Mouse (Mus musculus): Measurements from ENCODE around the gene Shc1.

DNA sequence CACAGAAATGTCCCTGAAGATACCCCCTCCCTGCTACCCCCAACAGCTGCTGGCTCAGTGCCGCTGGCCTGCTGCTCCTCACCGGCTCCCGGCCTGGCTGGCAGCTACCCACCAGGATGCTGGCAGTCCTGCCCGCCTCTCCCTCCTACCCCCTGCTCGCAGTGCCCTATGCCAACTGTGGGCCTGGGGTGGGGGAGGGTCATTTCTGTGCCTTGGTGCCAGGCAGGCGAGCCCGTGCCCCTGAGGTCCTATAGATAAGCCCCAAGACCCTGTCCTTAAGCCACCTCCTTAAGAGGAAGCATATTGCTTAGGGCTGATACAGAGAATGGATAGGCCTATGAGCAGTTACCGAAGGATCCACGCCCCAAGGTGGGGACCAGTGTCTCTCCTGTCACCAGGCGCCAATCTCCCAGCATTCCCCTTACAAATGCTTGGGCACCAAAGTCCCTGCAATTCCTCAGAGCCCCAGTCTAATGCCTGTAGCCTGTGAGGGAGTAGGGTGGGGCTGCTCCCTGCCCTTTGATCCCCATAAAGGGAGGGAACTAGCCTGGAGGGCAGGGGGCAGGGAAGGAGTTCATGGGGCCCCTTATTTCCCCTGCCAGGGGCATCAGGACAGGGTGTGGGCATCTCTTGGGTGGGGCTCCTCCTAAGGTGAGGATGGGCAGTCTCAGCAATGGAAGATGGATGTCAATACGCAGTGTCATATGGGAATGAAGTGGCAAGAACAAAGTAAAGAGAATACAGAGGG is 29.9 kb upstream of the Shc1 start:
- TF ChIP-seq HCFC1 (IDR thresholded peaks at IDR 0.05; ENCODE audit: low read depth, low read length): no peak
- TF ChIP-seq GATA1 (IDR thresholded peaks at IDR 0.05; ENCODE audit: low read depth, low read length): no peak
- TF ChIP-seq CTCF (IDR thresholded peaks at IDR 0.05 in 2 of 3, conservative IDR thresholded peaks at IDR 0.05 in 1 of 3; ENCODE audit: control insufficient read depth in 1 of 3, insufficient read depth in 1 of 3, low read depth in 2 of 3, low read length in 3 of 3, poor library complexity in 1 of 3, severe bottlenecking in 1 of 3): no peak
- peak in 1 of 2 experiments; percentile 63; a peak in 2 of 4 replicates for TF ChIP-seq EP300 (IDR thresholded peaks at IDR 0.05; ENCODE audit: low read depth in 1 of 2, low read length in 2 of 2)
- no peak for TF ChIP-seq MEF2A (IDR thresholded peaks at IDR 0.05; ENCODE audit: extremely low read depth, insufficient replicate concordance, low read depth, low read length, poor library complexity, severe bottlenecking)
- peak; percentile 49 for TF ChIP-seq TAL1 (IDR thresholded peaks at IDR 0.05; ENCODE audit: low read length)
- TF ChIP-seq ZKSCAN1 (IDR thresholded peaks at IDR 0.05; ENCODE audit: low read depth, low read length): no peak
- no peak for TF ChIP-seq USF2 (IDR thresholded peaks at IDR 0.05; ENCODE audit: borderline replicate concordance in 1 of 2, insufficient read depth in 1 of 2, low read depth in 1 of 2, low read length in 2 of 2)

Measured in MEL (cell line).